10 mouse cellular contexts compared by ENCODE assay signal in genomic region chr11:53813001-53813868, GRCm38 (mm10). TPM values are rescaled to one million over a fixed set of nuclear protein-coding genes. Genes with fewer than 3 reads are reported as not detected.
DNase-seq lines count a peak whose midpoint lies in the region; ATAC-seq lines count a peak whose summit lies in the region.
"Had no signal": no experiment of that assay in that cellular context is flagged by ENCODE, and none has a peak within 500 bp of the region (broad histone marks: within the 10 kb centered on the region; RNA-seq: fewer than 3 reads in every experiment).

No protein-coding gene starts in this region.

- H3K9me3 ChIP-seq in hindbrain, embryonic 13.5 days = no peaks in the 10 kb centered on the region
- H3K9me3 ChIP-seq: hindbrain, embryonic 10.5 days; liver, embryonic 15.5 days had no signal

- no peak overlapping the region for H3K27ac ChIP-seq in hindbrain, embryonic 13.5 days
- H3K27ac ChIP-seq: hindbrain, embryonic 10.5 days; kidney, postnatal 0 days; liver, embryonic 15.5 days had no signal

- no peaks in the 10 kb centered on the region for H3K36me3 ChIP-seq in hindbrain, embryonic 13.5 days
- H3K36me3 ChIP-seq: hindbrain, embryonic 10.5 days; liver, embryonic 15.5 days had no signal

- intact Hi-C loops in heart, postnatal 14 days (cut with DNase I) = no loop called here
- intact Hi-C loops in left cerebral cortex, postnatal 14 days (cut with DNase I) = no loop called here

- H3K4me3 ChIP-seq in hindbrain, embryonic 13.5 days = no peak overlapping the region
- H3K4me3 ChIP-seq: hindbrain, embryonic 10.5 days; liver, embryonic 15.5 days had no signal

- H3K9ac ChIP-seq in hindbrain, embryonic 13.5 days = no peak overlapping the region
- H3K9ac ChIP-seq: liver, embryonic 15.5 days had no signal

- DNase-seq in lung, postnatal 10 days = peak; percentile 50
- no peak for DNase-seq in lung, postnatal 14 days
- peak; percentile 57 for DNase-seq in adrenal gland, postnatal 25 days
- peak; percentile 64 to 75 for DNase-seq in heart, postnatal 14 days
- DNase-seq in skeletal muscle tissue, adult 2 months (ENCODE audit: low read depth, low spot score) = peak; percentile 85
- DNase-seq in left cerebral cortex, postnatal 14 days (ENCODE audit: low spot score in 2 of 2) = no peak

- ATAC-seq in hindbrain, embryonic 13.5 days (ENCODE audit: low FRiP score) = no peak

- H3K4me1 ChIP-seq in hindbrain, embryonic 13.5 days (replicated peaks) = no peaks in the 10 kb centered on the region

- 86% methylated on average over 16 of the region's 16 CpGs for WGBS in hindbrain, embryonic 13.5 days

- no peaks in the 10 kb centered on the region for H3K27me3 ChIP-seq in hindbrain, embryonic 13.5 days
- H3K27me3 ChIP-seq: liver, embryonic 15.5 days had no signal

- no peak overlapping the region for H3K4me2 ChIP-seq in hindbrain, embryonic 13.5 days
- H3K4me2 ChIP-seq: liver, embryonic 15.5 days had no signal

RNA-seq across cellular contexts. Expression of gene Gm17334, which starts 40.2 kb away (rescaled TPM):
- 1.9 TPM in 1 of 2 replicates, not detected in the other for total RNA-seq in adrenal gland, postnatal 25 days (2021)
- total RNA-seq in heart, postnatal 14 days (2021) = not detected
- total RNA-seq in left cerebral cortex, postnatal 14 days (2021) = under 1 TPM in 1 of 2 experiments, not detected in 1; 0.51 TPM
- polyA plus RNA-seq in hindbrain, embryonic 13.5 days (2015; fragmentation: Nextera tagmentation; extraction: Ambion mirVana) = not detected in 2 replicates
- polyA plus RNA-seq: hindbrain, embryonic 10.5 days had no signal

RNA-seq across cellular contexts. Expression of gene Irf1, which starts 43.4 kb away (rescaled TPM):
- total RNA-seq in adrenal gland, postnatal 25 days (2021) = 30.4 and 33.8 TPM in 2 replicates
- 10 to 100 TPM; 18.4 to 19.5 TPM for total RNA-seq in heart, postnatal 14 days (2021)
- 1 to 10 TPM; 4.5 to 5.5 TPM for total RNA-seq in left cerebral cortex, postnatal 14 days (2021)
- polyA plus RNA-seq in hindbrain, embryonic 13.5 days (2015; fragmentation: Nextera tagmentation; extraction: Ambion mirVana) = 2.5 and 2.9 TPM in 2 replicates

RNA-seq across cellular contexts. Expression of gene Gm12216, which starts 45.8 kb away (rescaled TPM):
- total RNA-seq in adrenal gland, postnatal 25 days (2021) = 12.0 and 19.8 TPM in 2 replicates
- 1 to 10 TPM; 2.0 to 3.6 TPM for total RNA-seq in heart, postnatal 14 days (2021)
- total RNA-seq in left cerebral cortex, postnatal 14 days (2021) = 1 to 10 TPM; 2.0 to 3.1 TPM
- 0.31 and 0.69 TPM in 2 replicates for polyA plus RNA-seq in hindbrain, embryonic 13.5 days (2015; fragmentation: Nextera tagmentation; extraction: Ambion mirVana)
- polyA plus RNA-seq: liver, embryonic 15.5 days had no signal

Comparison
In these comparisons a context has a peak if more than half of its experiments do, and no peak if none do; other contexts are left out.
1. DNase-seq: peak in lung, postnatal 10 days (single experiment), adrenal gland, postnatal 25 days (single experiment), heart, postnatal 14 days (2 of 2) and skeletal muscle tissue, adult 2 months (single experiment); none in lung, postnatal 14 days (single experiment) and left cerebral cortex, postnatal 14 days (0 of 2).